Mouse (Mus musculus): Measurements from ENCODE around the gene Myl9. TPM values are rescaled to one million over a fixed set of nuclear protein-coding genes. Genes with fewer than 3 reads are reported as not detected.
"Not testable (repeated sequence)": the region's sequence is repeated elsewhere in the genome, so short reads cannot be mapped to it uniquely, and the experiment has no call there.

Gene Myl9
- polyA plus RNA-seq, 1 experiment = 410 TPM

GRCm38 (mm10) chr2:156784016-156784585 is 8.9 kb downstream of the Myl9 start:
- TF ChIP-seq POLR2A (IDR thresholded peaks at IDR 0.05; ENCODE audit: low read depth, low read length) (no peak), CTCF (IDR thresholded peaks at IDR 0.05; ENCODE audit: extremely low read depth, insufficient read length, insufficient replicate concordance, low read depth, low read length) (no peak)
- H3K4me3 ChIP-seq (ENCODE audit: low read depth, low read length) = no peak overlapping the region
- H3K36me3 ChIP-seq (ENCODE audit: control insufficient read depth, insufficient read depth, low read length) = no peaks in the 10 kb centered on the region
- H3K27ac ChIP-seq (ENCODE audit: insufficient read depth, low read depth, low read length) = no peak overlapping the region
- no peaks in the 10 kb centered on the region for H3K27me3 ChIP-seq (ENCODE audit: control insufficient read depth, insufficient read depth, low read length)
- WGBS = 26% methylated on average over 7 of the region's 7 CpGs
- peaks cover 7% of the 10 kb centered on the region; the same call in 1 of the 2 replicates for H3K4me1 ChIP-seq (ENCODE audit: control insufficient read depth, insufficient read depth, insufficient read length, low read length)

GRCm38 (mm10) chr2:156784891-156785290 is 9.7 kb downstream of the Myl9 start:
- H3K27me3 ChIP-seq (ENCODE audit: control insufficient read depth, insufficient read depth, low read length) = no peaks in the 10 kb centered on the region
- H3K36me3 ChIP-seq (ENCODE audit: control insufficient read depth, insufficient read depth, low read length) = no peaks in the 10 kb centered on the region
- no peak overlapping the region for H3K4me3 ChIP-seq (ENCODE audit: low read depth, low read length)
- 89% methylated on average over 2 of the region's 2 CpGs for WGBS
- peaks cover 7% of the 10 kb centered on the region; the same call in 1 of the 2 replicates for H3K4me1 ChIP-seq (ENCODE audit: control insufficient read depth, insufficient read depth, insufficient read length, low read length)
- TF ChIP-seq POLR2A (IDR thresholded peaks at IDR 0.05; ENCODE audit: low read depth, low read length) (no peak), CTCF (IDR thresholded peaks at IDR 0.05; ENCODE audit: extremely low read depth, insufficient read length, insufficient replicate concordance, low read depth, low read length) (no peak)
- H3K27ac ChIP-seq (ENCODE audit: insufficient read depth, low read depth, low read length) = no peak overlapping the region

GRCm38 (mm10) chr2:156786369-156786768 is 11.1 kb downstream of the Myl9 start:
- not testable (repeated sequence) for H3K36me3 ChIP-seq (ENCODE audit: control insufficient read depth, insufficient read depth, low read length); H3K4me3 ChIP-seq (ENCODE audit: low read depth, low read length); H3K4me1 ChIP-seq (ENCODE audit: control insufficient read depth, insufficient read depth, insufficient read length, low read length); H3K27me3 ChIP-seq (ENCODE audit: control insufficient read depth, insufficient read depth, low read length); H3K27ac ChIP-seq (ENCODE audit: insufficient read depth, low read depth, low read length)

GRCm38 (mm10) chr2:156787090-156787775 is 12.0 kb downstream of the Myl9 start:
- no peaks in the 10 kb centered on the region for H3K36me3 ChIP-seq (ENCODE audit: control insufficient read depth, insufficient read depth, low read length)
- peaks cover 6% of the 10 kb centered on the region; the same call in 1 of the 2 replicates for H3K4me1 ChIP-seq (ENCODE audit: control insufficient read depth, insufficient read depth, insufficient read length, low read length)
- no peaks in the 10 kb centered on the region for H3K27me3 ChIP-seq (ENCODE audit: control insufficient read depth, insufficient read depth, low read length)
- H3K4me3 ChIP-seq (ENCODE audit: low read depth, low read length) = no peak overlapping the region
- TF ChIP-seq CTCF (IDR thresholded peaks at IDR 0.05; ENCODE audit: extremely low read depth, insufficient read length, insufficient replicate concordance, low read depth, low read length) = no peak
- no peak for TF ChIP-seq POLR2A (IDR thresholded peaks at IDR 0.05; ENCODE audit: low read depth, low read length)
- no peak overlapping the region for H3K27ac ChIP-seq (ENCODE audit: insufficient read depth, low read depth, low read length)
- WGBS = 90% methylated on average over 5 of the region's 5 CpGs

GRCm38 (mm10) chr2:156787776-156788105 is 12.5 kb downstream of the Myl9 start:
- TF ChIP-seq CTCF (IDR thresholded peaks at IDR 0.05; ENCODE audit: extremely low read depth, insufficient read length, insufficient replicate concordance, low read depth, low read length) (peak; percentile 30; the same call in 1 of the 2 replicates), POLR2A (IDR thresholded peaks at IDR 0.05; ENCODE audit: low read depth, low read length) (no peak)
- Histone ChIP-seq H3K27ac (ENCODE audit: insufficient read depth, low read depth, low read length) (no peak overlapping the region), H3K4me1 (ENCODE audit: control insufficient read depth, insufficient read depth, insufficient read length, low read length) (peaks cover 4% of the 10 kb centered on the region; the same call in 1 of the 2 replicates), H3K27me3 (ENCODE audit: control insufficient read depth, insufficient read depth, low read length) (no peaks in the 10 kb centered on the region), H3K4me3 (ENCODE audit: low read depth, low read length) (no peak overlapping the region), H3K36me3 (ENCODE audit: control insufficient read depth, insufficient read depth, low read length) (no peaks in the 10 kb centered on the region)
- WGBS = 50% methylated on average over 3 of the region's 3 CpGs

GRCm38 (mm10) chr2:156788836-156789235 is 13.6 kb downstream of the Myl9 start:
- 87% methylated on average over 1 of the region's 1 CpGs for WGBS
- no peak overlapping the region for H3K27ac ChIP-seq (ENCODE audit: insufficient read depth, low read depth, low read length)
- no peak overlapping the region for H3K4me3 ChIP-seq (ENCODE audit: low read depth, low read length)

GRCm38 (mm10) chr2:156798516-156798915 is 23.3 kb downstream of the Myl9 start:
- Histone ChIP-seq H3K27ac (ENCODE audit: insufficient read depth, low read depth, low read length) (no peak overlapping the region), H3K4me1 (ENCODE audit: control insufficient read depth, insufficient read depth, insufficient read length, low read length) (no peaks in the 10 kb centered on the region), H3K4me3 (ENCODE audit: low read depth, low read length) (no peak overlapping the region), H3K36me3 (ENCODE audit: control insufficient read depth, insufficient read depth, low read length) (no peaks in the 10 kb centered on the region), H3K27me3 (ENCODE audit: control insufficient read depth, insufficient read depth, low read length) (no peaks in the 10 kb centered on the region)
- TF ChIP-seq POLR2A (IDR thresholded peaks at IDR 0.05; ENCODE audit: low read depth, low read length) = no peak
- TF ChIP-seq CTCF (IDR thresholded peaks at IDR 0.05; ENCODE audit: extremely low read depth, insufficient read length, insufficient replicate concordance, low read depth, low read length) = no peak
- WGBS = 21% methylated on average over 1 of the region's 1 CpGs

More at GRCm38 (mm10) chr2:156788836-156789235, 13.6 kb downstream of the Myl9 start:
- Histone ChIP-seq H3K27me3 (ENCODE audit: control insufficient read depth, insufficient read depth, low read length) (no peaks in the 10 kb centered on the region), H3K4me1 (ENCODE audit: control insufficient read depth, insufficient read depth, insufficient read length, low read length) (no peaks in the 10 kb centered on the region; the same call in 1 of the 2 replicates), H3K36me3 (ENCODE audit: control insufficient read depth, insufficient read depth, low read length) (no peaks in the 10 kb centered on the region)
- TF ChIP-seq POLR2A (IDR thresholded peaks at IDR 0.05; ENCODE audit: low read depth, low read length) (no peak), CTCF (IDR thresholded peaks at IDR 0.05; ENCODE audit: extremely low read depth, insufficient read length, insufficient replicate concordance, low read depth, low read length) (no peak)

Data from small intestine, adult 2 months (tissue).